Mouse (Mus musculus) kidney, embryonic 15.5 days (tissue): ENCODE measurements around the gene Mup5. TPM values are rescaled to one million over a fixed set of nuclear protein-coding genes. Genes with fewer than 3 reads are reported as not detected.
A peak's percentile ranks its signal among the peaks of the same experiment; 100 is the strongest.
"Not testable (repeated sequence)": the region's sequence is repeated elsewhere in the genome, so short reads cannot be mapped to it uniquely, and the experiment has no call there.

Source experiments
- ATAC-seq: fragments of 200-750 bp; cut with Nextera tagmentation; replicated peaks from 2 replicates; pipeline ENCODE4 v1.8.0; 2017; ENCODE audit warnings: moderate TSS enrichment; ENCODE audit not compliant: low FRiP score
- H3K27ac ChIP-seq: fragments of 300-500 bp; sonication (generic); 2 replicates; pipeline ENCODE4 v1.5.1; 2015; ENCODE audit warnings: mild to moderate bottlenecking, inconsistent platforms
- H3K27me3 ChIP-seq: fragments of 300-500 bp; sonication (generic); 2 replicates; pipeline ENCODE4 v1.6.1; 2015; ENCODE audit warnings: inconsistent platforms
- H3K36me3 ChIP-seq: fragments of 300-500 bp; sonication (generic); 2 replicates; pipeline ENCODE4 v1.6.1; 2015; ENCODE audit warnings: inconsistent platforms
- H3K4me1 ChIP-seq: fragments of 300-500 bp; sonication (generic); 2 replicates; pipeline ENCODE4 v1.6.1; 2015; ENCODE audit warnings: inconsistent platforms
- H3K4me2 ChIP-seq: fragments of 300-500 bp; sonication (generic); 2 replicates; pipeline ENCODE4 v1.6.1; 2015; ENCODE audit warnings: moderate library complexity, mild to moderate bottlenecking, inconsistent platforms
- H3K4me3 ChIP-seq: fragments of 300-500 bp; sonication (generic); replicated peaks from 2 replicates; pipeline ENCODE4 v1.5.1; 2015; ENCODE audit warnings: mild to moderate bottlenecking, inconsistent platforms
- H3K9ac ChIP-seq: fragments of 300-500 bp; sonication (generic); 2 replicates; pipeline ENCODE4 v1.6.1; 2015; ENCODE audit warnings: mild to moderate bottlenecking, inconsistent platforms
- H3K9me3 ChIP-seq: fragments of 300-500 bp; sonication (generic); replicated peaks from 2 replicates; pipeline ENCODE4 v1.6.1; 2016; ENCODE audit warnings: inconsistent platforms
- WGBS: fragments of 180-500 bp; shearing (Covaris S2); methylation state at CpG from one replicate; pipeline ENCODE4 v1.1.7; 2015; ENCODE audit warnings: mixed read lengths; 5-methylcytosine and 5-hydroxymethylcytosine counted together
- polyA plus RNA-seq: library from polyadenylated mRNA; unstranded; fragments of >200 nt; fragmentation: Nextera tagmentation; extraction: Ambion mirVana; gene quantifications from 2 replicates; pipeline ENCODE4 v1.2.1, GENCODE M21; 2015

Mup5 gene
- polyA plus RNA-seq = not detected in 2 replicates

DNA sequence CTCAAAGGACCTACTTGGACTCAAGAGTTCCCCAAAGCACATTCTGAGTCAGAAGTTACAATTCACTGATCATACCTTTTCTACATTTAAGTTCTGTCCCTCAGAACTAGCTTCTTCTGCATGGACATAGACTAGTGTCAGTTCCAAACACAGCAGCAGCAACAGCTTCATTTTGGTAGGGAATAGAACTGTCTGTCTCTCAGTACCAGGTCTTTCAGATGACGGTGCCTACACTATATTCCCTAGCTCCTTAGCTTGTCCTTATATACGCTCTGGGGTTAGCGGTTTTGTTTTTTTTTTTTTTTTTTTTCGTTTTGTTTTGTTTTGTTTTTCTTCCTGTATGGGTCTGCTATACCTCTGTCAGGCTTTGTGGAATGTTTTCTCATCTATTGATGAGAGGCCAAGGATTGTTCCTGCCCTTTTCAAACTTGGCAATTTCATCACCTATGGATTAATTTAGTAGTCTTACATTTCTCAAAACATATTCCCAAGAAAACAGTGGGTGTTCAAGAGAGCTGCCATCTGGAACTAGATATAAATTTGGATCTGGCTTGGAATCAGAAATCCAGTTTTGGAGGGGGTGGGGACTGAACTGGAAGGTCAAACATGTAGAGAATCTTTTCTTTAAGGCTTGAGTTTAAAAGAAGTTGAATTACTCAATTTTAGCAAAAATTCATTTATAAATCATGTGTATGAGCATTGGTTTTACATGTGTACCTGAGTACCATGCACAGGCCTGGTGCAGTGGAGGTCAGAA, at the start of gene Mup5:
Gene Mup5 (minus strand): TSS at position 282 of the 757 bp plus-strand sequence.
- H3K4me2 ChIP-seq = no peak within 1 kb of the TSS
- H3K27ac ChIP-seq = no peak within 1 kb of the TSS
- no peaks in the 10 kb centered on the region for H3K36me3 ChIP-seq
- H3K9ac ChIP-seq = no peak within 1 kb of the TSS
- no peaks in the 10 kb centered on the region for H3K27me3 ChIP-seq
- WGBS = 69% methylated on average over 4 of the region's 4 CpGs
- H3K9me3 ChIP-seq = peaks cover 2% of the 10 kb centered on the region; the same call in 1 of the 2 replicates
- no peaks in the 10 kb centered on the region for H3K4me1 ChIP-seq
- no peak for ATAC-seq
- H3K4me3 ChIP-seq = no peak within 1 kb of the TSS

DNA sequence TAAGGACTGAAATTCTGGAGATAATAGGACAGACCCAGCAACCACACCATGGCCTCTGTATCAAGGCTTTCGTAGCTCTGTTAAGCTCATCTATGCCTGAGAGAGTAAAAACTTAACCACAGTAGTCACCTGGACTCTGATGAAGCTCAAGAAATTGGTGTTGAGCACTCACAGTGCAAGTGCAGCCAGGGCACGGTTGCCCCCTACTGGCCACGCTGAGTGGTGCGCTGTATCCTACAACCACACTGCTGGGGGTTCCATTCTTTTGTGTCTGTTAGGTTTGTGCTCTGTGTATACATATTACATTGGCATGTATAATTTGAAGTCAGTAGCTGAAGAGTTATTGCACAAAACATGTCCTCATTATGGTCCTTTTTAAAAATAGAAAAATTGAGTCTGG, 23.1 kb upstream of the Mup5 start:
- ATAC-seq = no peak
- whole genome bisulfite sequencing = 45% methylated on average over 4 of the region's 4 CpGs

DNA sequence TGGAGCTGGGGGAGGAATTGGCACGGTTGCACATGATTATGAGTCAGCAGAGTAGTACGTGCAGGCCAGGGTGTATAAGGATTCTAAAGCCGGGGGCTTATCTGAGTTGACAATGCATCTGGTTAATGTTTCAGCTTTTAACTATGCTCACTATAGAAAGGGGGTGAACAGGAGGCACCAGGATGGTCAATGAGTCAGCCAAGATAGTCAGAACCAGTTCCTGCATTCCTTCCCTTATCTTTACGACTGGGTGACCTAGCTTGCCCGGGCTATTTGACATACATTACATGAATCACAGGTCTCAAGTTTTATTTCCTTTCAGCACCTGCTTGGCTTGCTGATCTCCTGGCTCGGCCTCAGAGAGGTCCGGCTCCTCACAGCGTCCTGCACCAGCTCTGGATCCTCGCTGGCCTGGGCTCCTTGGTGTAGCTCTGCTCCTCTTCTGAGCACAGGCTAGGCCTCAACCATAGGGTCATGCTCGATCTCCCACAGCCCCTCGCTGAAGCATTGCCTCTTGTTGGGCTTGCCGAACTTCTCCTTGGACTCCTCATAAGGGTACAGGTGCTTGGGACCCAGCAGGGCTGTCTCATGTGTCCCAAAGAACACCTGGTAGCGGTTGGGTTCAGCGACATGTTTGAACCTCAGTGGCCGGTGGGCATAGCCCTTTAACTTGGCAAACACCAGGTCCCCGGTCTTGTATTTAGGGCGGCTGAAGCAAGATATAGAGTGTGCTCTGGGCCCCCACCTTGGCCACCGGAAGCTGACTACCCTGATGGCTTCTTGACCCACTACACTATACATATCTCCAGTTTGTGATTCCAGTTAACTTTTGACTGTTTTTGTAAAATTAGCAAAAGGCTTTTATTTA, 21.0 kb upstream of the Mup5 start:
- H3K4me2 ChIP-seq = no peak overlapping the region
- H3K27ac ChIP-seq = no peak overlapping the region
- H3K27me3 ChIP-seq = no peaks in the 10 kb centered on the region
- no peak overlapping the region for H3K9ac ChIP-seq
- H3K36me3 ChIP-seq = no peaks in the 10 kb centered on the region
- H3K4me1 ChIP-seq = no peaks in the 10 kb centered on the region
- H3K4me3 ChIP-seq = no peak overlapping the region
- 80% methylated on average over 18 of the region's 18 CpGs for WGBS
- 0 out of 2 replicates have a peak, but pooled peaks cover 7% of the 10 kb centered on the region for H3K9me3 ChIP-seq
- ATAC-seq = peak; percentile 36

More for the DNA sequence above, 23.1 kb upstream of the Mup5 start:
- H3K4me2 ChIP-seq = no peak overlapping the region
- no peaks in the 10 kb centered on the region for H3K36me3 ChIP-seq
- no peak overlapping the region for H3K4me3 ChIP-seq
- H3K9me3 ChIP-seq = 0 out of 2 replicates have a peak, but pooled peaks cover 7% of the 10 kb centered on the region
- H3K27me3 ChIP-seq = no peaks in the 10 kb centered on the region
- H3K4me1 ChIP-seq = no peaks in the 10 kb centered on the region
- no peak overlapping the region for H3K9ac ChIP-seq
- no peak overlapping the region for H3K27ac ChIP-seq

DNA sequence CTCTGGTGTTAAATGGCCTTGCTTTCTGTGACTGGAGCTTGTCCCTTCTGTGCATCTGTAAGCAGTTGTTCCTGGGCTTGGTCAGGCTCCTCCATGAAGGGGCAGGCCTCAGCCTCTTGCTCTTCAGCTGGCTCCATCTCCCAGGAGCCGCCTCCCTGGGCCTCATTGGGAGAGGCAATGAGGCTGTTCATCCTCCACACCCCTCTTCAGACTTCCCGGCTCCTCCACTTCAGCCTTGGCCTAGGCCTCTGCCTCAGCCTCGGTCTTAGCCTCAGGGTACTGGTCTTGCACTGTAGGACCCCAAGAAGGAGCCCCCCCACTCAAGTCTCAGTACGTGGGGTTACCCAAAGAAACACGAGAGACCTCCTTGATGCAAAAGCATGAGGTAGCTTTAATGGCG, 20.3 kb upstream of the Mup5 start:
- Histone ChIP-seq H3K4me1 (no peaks in the 10 kb centered on the region), H3K27me3 (no peaks in the 10 kb centered on the region), H3K27ac (no peak overlapping the region), H3K36me3 (no peaks in the 10 kb centered on the region), H3K4me2 (no peak overlapping the region), H3K9me3 (0 out of 2 replicates have a peak, but pooled peaks cover 7% of the 10 kb centered on the region), H3K9ac (no peak overlapping the region), H3K4me3 (no peak overlapping the region)
- WGBS = 83% methylated on average over 6 of the region's 6 CpGs
- ATAC-seq = peak; percentile 54; the same call in 1 of the 2 replicates

DNA sequence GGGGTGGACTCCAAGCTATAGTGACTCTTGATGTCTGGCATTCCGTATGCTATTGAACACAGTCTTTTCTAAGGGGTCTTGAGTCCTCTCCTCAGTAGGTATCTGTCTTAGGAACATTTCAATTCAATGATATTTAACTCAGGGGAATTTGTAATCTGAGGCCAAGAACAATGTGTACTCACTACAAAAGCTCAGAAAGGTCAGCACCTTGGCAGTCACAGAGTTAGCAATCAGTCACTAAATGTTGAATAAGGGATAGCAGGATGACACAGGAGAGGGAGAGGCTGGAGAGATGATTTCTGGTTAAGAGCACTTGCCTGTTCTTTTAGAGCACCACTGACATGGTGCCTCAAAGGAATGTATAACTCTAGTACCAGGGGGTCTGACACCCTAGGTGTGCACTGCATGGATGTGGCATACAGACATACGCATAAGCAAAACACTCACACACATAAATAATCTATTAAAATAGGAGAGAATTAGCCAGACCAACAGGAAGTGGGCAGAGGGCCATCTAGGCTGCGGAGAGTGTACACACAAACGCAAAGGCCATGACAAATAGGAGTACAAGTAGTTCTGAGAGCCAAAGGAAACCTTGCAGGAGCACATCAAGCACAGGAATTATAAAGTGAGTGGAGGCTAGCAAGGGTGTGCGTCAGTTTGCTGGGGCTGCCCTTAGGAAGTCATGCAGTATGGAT, 9.9 kb upstream of the Mup5 start:
- no peaks in the 10 kb centered on the region for H3K36me3 ChIP-seq
- no peaks in the 10 kb centered on the region for H3K4me1 ChIP-seq
- no peak overlapping the region for H3K27ac ChIP-seq
- 87% methylated on average over 5 of the region's 5 CpGs for WGBS
- H3K27me3 ChIP-seq = no peaks in the 10 kb centered on the region
- no peak overlapping the region for H3K4me3 ChIP-seq
- no peak overlapping the region for H3K9ac ChIP-seq
- no peak overlapping the region for H3K4me2 ChIP-seq
- no peak; the same call in 1 of the 2 replicates for ATAC-seq
- H3K9me3 ChIP-seq = no peaks in the 10 kb centered on the region

DNA sequence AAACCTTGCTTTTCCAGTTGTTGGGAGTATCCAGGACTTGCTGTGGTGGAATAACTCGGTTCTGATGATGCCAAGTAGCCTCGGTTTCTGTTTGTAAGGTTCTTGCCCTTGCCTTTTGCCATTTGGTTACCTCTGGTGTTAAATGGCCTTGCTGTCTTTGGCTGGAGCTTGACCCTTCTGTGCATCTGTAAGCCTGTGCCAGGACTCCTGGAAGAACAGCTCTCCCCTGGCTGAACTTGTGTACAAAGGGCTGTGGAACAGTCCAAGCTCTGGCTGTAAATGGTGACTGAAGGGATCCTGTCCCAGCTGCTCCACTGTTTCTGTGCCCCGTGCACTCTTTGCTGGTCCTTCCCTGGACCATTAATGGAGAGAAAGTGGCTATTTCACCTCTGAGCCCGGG, 5.8 kb downstream of the Mup5 start:
- no peak overlapping the region for H3K4me2 ChIP-seq
- H3K9ac ChIP-seq = no peak overlapping the region
- 70% methylated on average over 4 of the region's 4 CpGs for WGBS
- H3K36me3 ChIP-seq = no peaks in the 10 kb centered on the region
- no peaks in the 10 kb centered on the region for H3K4me1 ChIP-seq
- no peak for ATAC-seq
- peaks cover 3% of the 10 kb centered on the region; the same call in 1 of the 2 replicates for H3K9me3 ChIP-seq
- H3K4me3 ChIP-seq = no peak overlapping the region
- no peak overlapping the region for H3K27ac ChIP-seq
- H3K27me3 ChIP-seq = no peaks in the 10 kb centered on the region

DNA sequence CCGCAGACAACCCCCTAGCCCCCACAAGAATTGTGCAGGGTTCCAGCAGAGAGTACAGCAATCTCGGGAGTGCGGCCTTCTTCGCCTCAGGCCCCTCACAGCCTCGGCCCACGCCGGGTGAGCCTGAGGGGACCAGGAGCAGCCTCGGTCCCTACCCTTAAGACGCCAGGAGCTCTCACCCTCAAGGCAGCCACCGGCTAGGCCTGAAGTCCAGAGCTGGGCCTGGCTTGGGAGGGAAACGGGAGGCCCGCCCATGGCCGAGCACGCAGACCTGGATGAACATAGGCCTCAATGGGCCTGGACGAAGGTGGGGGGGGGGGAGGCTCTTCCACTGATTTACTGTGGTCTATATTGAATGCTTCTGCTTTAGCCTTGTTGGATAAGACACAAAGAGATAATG, 11.8 kb downstream of the Mup5 start:
- WGBS = 91% methylated on average over 15 of the region's 15 CpGs
- no peak overlapping the region for H3K27ac ChIP-seq
- no peaks in the 10 kb centered on the region for H3K36me3 ChIP-seq
- ATAC-seq = no peak; the same call in 1 of the 2 replicates
- H3K4me3 ChIP-seq = no peak overlapping the region
- H3K4me2 ChIP-seq = no peak overlapping the region
- H3K9ac ChIP-seq = no peak overlapping the region
- no peaks in the 10 kb centered on the region for H3K27me3 ChIP-seq
- H3K9me3 ChIP-seq = peaks cover 10% of the 10 kb centered on the region; the same call in 1 of the 2 replicates
- no peaks in the 10 kb centered on the region for H3K4me1 ChIP-seq

DNA sequence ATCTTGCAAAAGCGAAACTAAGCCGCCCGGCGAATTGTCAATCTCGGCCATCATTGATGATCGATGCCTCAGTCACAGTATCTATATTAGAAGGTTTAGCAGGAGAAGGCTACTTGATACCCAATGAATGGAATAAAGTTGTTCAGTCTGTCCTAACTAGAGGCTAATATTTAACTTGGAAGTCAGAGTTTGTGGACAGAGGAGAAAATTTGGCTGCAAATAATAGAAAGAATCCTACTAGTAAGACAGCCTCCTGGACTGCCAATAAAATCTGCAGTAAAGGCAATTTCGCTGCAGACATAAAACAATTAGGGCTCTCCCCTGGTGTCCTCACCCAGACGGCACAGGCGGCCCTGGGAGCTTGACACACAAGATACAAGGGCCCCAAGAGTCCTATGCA, 12.5 kb downstream of the Mup5 start:
- not testable (repeated sequence) for H3K27ac ChIP-seq, H3K27me3 ChIP-seq, H3K36me3 ChIP-seq, H3K4me2 ChIP-seq, H3K4me1 ChIP-seq, ATAC-seq, H3K9ac ChIP-seq, H3K9me3 ChIP-seq, H3K4me3 ChIP-seq
- WGBS = 82% methylated on average over 9 of the region's 9 CpGs

DNA sequence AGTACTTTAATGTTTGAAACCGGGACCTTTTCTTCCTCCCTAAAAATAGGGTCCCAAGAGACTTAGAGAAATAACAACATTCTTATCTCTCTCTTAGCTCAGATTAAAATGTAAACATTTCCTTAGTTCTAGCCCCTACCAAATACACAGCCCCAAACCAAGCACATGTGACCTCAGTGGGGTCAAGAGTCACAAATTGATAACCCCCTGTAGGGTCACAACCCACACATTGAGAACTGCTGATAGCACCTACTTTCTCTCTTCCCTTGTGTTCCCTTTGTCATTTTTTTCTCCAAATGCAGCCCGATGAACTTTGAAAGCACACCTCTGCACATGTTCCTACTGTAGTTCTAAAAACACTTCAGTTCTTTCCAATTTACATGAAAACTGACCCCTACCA, 19.4 kb downstream of the Mup5 start:
- H3K36me3 ChIP-seq = no peaks in the 10 kb centered on the region
- ATAC-seq = 0 out of 2 replicates have a peak, but pooled peaks have one; percentile 22
- H3K4me3 ChIP-seq = no peak overlapping the region
- no peak overlapping the region for H3K4me2 ChIP-seq
- no peak overlapping the region for H3K27ac ChIP-seq
- 65% methylated on average over 2 of the region's 2 CpGs for WGBS
- H3K9ac ChIP-seq = no peak overlapping the region
- no peaks in the 10 kb centered on the region for H3K4me1 ChIP-seq
- 0 out of 2 replicates have a peak, but pooled peaks cover 2% of the 10 kb centered on the region for H3K9me3 ChIP-seq
- no peaks in the 10 kb centered on the region for H3K27me3 ChIP-seq

DNA sequence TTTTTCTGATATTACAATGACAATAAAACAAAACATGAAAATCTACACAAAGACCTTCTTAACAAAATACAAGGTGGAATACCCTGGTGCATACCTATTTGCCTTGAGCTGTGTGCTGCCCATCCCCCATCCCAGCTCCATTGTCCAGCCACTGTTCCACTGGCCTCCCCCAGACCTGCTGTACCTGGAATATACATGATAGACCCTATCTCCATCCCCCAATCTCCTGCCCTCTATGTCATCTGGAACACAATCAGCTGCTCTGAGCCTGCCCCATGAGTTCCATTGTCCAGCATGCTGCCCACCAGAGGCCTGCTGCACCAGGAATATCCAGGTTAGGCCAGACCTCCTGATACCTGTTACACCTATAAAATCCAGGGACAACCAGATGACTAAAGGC, 21.6 kb downstream of the Mup5 start:
- Histone ChIP-seq H3K4me3 (no peak overlapping the region), H3K9me3 (0 out of 2 replicates have a peak, but pooled peaks cover 2% of the 10 kb centered on the region), H3K36me3 (no peaks in the 10 kb centered on the region), H3K4me2 (no peak overlapping the region), H3K9ac (no peak overlapping the region), H3K27ac (no peak overlapping the region), H3K27me3 (no peaks in the 10 kb centered on the region), H3K4me1 (no peaks in the 10 kb centered on the region)
- ATAC-seq = no peak

DNA sequence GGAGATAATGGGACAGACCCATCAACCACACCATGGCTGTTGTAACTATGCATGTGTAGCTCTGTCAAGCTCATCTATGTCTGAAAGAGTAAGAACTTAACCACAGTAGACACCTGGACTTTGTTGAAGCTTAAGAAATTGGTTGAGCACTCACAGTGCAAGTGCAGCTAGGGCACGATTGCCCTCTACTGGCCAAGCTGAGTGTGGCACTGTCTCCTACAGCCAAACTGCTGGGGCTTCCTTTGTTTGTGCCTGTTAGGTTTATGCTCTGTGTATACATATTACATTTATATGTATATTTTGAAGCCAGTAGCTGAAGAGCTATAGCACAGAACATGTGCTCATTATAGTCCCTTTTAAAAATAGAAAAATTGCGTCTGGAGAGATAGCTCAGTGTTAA, 23.8 kb downstream of the Mup5 start:
- not testable (repeated sequence) for H3K9me3 ChIP-seq, H3K4me2 ChIP-seq, H3K4me3 ChIP-seq, H3K9ac ChIP-seq, H3K4me1 ChIP-seq, H3K27ac ChIP-seq, ATAC-seq, H3K27me3 ChIP-seq, H3K36me3 ChIP-seq
- WGBS = 28% methylated on average over 2 of the region's 2 CpGs

DNA sequence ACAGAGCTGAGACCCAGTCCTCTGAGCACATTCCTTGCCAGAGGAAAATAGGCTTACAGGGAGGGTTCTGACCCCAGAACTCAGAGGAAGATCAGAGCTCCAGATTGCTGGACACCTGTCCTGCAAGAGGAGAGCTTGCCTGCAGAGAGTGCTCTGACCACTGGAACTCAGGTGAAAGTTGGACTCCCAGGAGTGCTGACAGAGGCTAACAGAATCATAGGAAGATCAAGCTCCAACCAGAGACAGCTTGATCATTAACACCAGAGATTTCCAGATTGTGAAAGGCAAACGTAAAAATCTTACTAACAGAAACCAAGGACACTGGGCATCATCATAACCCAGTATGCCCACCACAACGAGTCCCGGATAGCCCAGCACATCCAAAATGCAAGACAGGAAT, 26.1 kb downstream of the Mup5 start:
- H3K27me3 ChIP-seq = not testable (repeated sequence)
- WGBS = 81% methylated on average over 3 of the region's 3 CpGs

More for the DNA sequence above, 26.1 kb downstream of the Mup5 start:
- not testable (repeated sequence) for H3K4me1 ChIP-seq, H3K4me3 ChIP-seq, H3K27ac ChIP-seq, H3K9me3 ChIP-seq, ATAC-seq, H3K9ac ChIP-seq, H3K36me3 ChIP-seq, H3K4me2 ChIP-seq
